Mouse (Mus musculus) left cerebral cortex, postnatal 36 days (tissue): ENCODE data around the gene Vasp. TPM values are rescaled to one million over a fixed set of nuclear protein-coding genes. Genes with fewer than 3 reads are reported as not detected.
"Not testable (repeated sequence)": the region's sequence is repeated elsewhere in the genome, so short reads cannot be mapped to it uniquely, and the experiment has no call there.

Source experiments
- DNase-seq, 2 experiments: peaks; one replicate each; pipeline ENCODE4 v3.0.0; 2021 to 2022; ENCODE audit warnings: low spot score in 2 of 2, mixed read lengths in 1 of 2
- intact Hi-C: fragments of 180-260 bp; cut with DNase I; formaldehyde crosslinking; loops from one replicate; pipeline ENCODE4 v1.15.1; 2025
- total RNA-seq, 2 experiments: library from RNA; stranded (reverse); gene quantifications; 2 replicates each; pipeline ENCODE4 v1.2.3; 2021

The Vasp gene
- total RNA-seq, 2 experiments from 2014 or later, result 11.2 to 13.5 TPM

GRCm38 (mm10) chr7:19304501-19305412, 33.1 kb upstream of the Vasp start:
- no peak for DNase-seq
- intact Hi-C loops, result no loop called here

- intact Hi-C loops, result no loop called here
- DNase-seq, result peak; percentile 59
These were observed 32.2 kb upstream of the Vasp start for GRCm38 (mm10) chr7:19303770-19304169.

- no peak for DNase-seq
- intact Hi-C loops, result no loop called here
These were observed 31.4 kb upstream of the Vasp start for GRCm38 (mm10) chr7:19303046-19303305.

GRCm38 (mm10) chr7:19302264-19303045, 30.8 kb upstream of the Vasp start:
- intact Hi-C loops, result no loop called here
- DNase-seq, result no peak

- DNase-seq, result no peak
- intact Hi-C loops, result loop anchor here (1.0 kb wide), 1 partner anchor 41 kb away; no protein-coding TSS in a partner anchor
These were observed 30.0 kb upstream of the Vasp start for GRCm38 (mm10) chr7:19301461-19302263.

GRCm38 (mm10) chr7:19300501-19301421, 29.1 kb upstream of the Vasp start:
- peak; percentile 64 to 77 for DNase-seq
- intact Hi-C loops, result loop anchor here (1.0 kb wide), 1 partner anchor 42 kb away; no protein-coding TSS in a partner anchor

- no peak for DNase-seq
- intact Hi-C loops, result no loop called here
These were observed 27.6 kb upstream of the Vasp start for GRCm38 (mm10) chr7:19299194-19299593.

- intact Hi-C loops, result no loop called here
These were observed 26.2 kb upstream of the Vasp start for GRCm38 (mm10) chr7:19297794-19298193.

GRCm38 (mm10) chr7:19297034-19297433, 25.4 kb upstream of the Vasp start:
- no peak for DNase-seq
- intact Hi-C loops, result no loop called here

More at GRCm38 (mm10) chr7:19297794-19298193, 26.2 kb upstream of the Vasp start:
- no peak for DNase-seq

GRCm38 (mm10) chr7:19295503-19296185, 24.0 kb upstream of the Vasp start:
- intact Hi-C loops, result no loop called here

GRCm38 (mm10) chr7:19290969-19291596, 19.5 kb upstream of the Vasp start:
- intact Hi-C loops, result no loop called here
- DNase-seq, result no peak

More at GRCm38 (mm10) chr7:19295503-19296185, 24.0 kb upstream of the Vasp start:
- peak; percentile 91 to 95 for DNase-seq

- intact Hi-C loops, result no loop called here
- no peak for DNase-seq
These were observed 13.1 kb upstream of the Vasp start for GRCm38 (mm10) chr7:19284763-19285162.

GRCm38 (mm10) chr7:19283406-19283804, 11.8 kb upstream of the Vasp start:
- intact Hi-C loops, result no loop called here
- DNase-seq, result peak in 1 of 2 experiments; percentile 43

GRCm38 (mm10) chr7:19282791-19283405, 11.3 kb upstream of the Vasp start:
- DNase-seq, result peak; percentile 48 to 49
- intact Hi-C loops, result no loop called here

GRCm38 (mm10) chr7:19282385-19282784, 10.8 kb upstream of the Vasp start, which contains the start of gene Rtn2:
TSS of gene Rtn2 (plus strand) at chr7:19282624.
- DNase-seq, result peak; percentile 72 to 82
- intact Hi-C loops, result no loop called here

GRCm38 (mm10) chr7:19281680-19282304, 10.2 kb upstream of the Vasp start:
- intact Hi-C loops, result loop anchor here (1.0 kb wide), 1 partner anchor 42 kb away; no protein-coding TSS in a partner anchor
- DNase-seq, result not testable (repeated sequence)
